Mouse (Mus musculus): ENCODE measurements around the gene Slc5a5. TPM values are rescaled to one million over a fixed set of nuclear protein-coding genes. Genes with fewer than 3 reads are reported as not detected.

Gene Slc5a5
- polyA plus RNA-seq, 1 experiment from 2014 or later = 0.20 TPM

DNA sequence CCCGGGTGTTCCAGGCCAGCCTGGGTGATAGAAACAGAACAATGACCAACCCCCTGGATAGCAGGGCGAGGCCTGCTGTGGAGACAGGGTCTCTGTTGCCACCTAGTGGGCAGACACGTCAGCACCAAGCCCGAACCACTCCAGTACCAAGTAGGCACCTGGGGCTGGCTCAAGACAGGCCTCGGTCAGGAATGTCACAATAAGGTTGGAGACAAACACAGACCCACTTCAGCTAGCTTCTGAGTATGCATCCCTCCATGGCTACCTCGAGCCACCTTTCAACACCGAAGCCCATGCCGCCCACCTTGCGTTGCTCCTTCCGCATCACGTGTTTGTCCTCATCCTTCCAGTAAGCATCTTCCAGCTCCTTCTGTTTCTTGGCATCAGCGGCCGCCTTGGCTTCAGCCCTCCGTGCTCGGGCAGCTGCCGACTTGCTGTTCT, 22.9 kb downstream of the Slc5a5 start:
- H3K4me2 ChIP-seq (replicated peaks; ENCODE audit: low read depth) = peak overlapping the region; percentile 59; the same call in 1 of the 2 replicates
- H3K9ac ChIP-seq (ENCODE audit: low read depth, low read length) = no peak overlapping the region
- no peak overlapping the region for H3K27ac ChIP-seq (ENCODE audit: low read depth, low read length)
- peaks cover 5% of the 10 kb centered on the region for H3K4me1 ChIP-seq (replicated peaks; ENCODE audit: control insufficient read depth, insufficient read depth, low read length)
- H3K27me3 ChIP-seq (replicated peaks; ENCODE audit: control insufficient read depth, insufficient read depth, low read length) = peaks cover 5% of the 10 kb centered on the region
- H3K36me3 ChIP-seq (ENCODE audit: control insufficient read depth, insufficient read depth) = peaks cover 8% of the 10 kb centered on the region; the same call in 1 of the 2 replicates
- H3K9me3 ChIP-seq (ENCODE audit: control insufficient read depth) = no peaks in the 10 kb centered on the region
- ATAC-seq = 0 out of 2 replicates have a peak, but pooled peaks have one; percentile 5
- H3K4me3 ChIP-seq (ENCODE audit: low read depth, low read length) = no peak overlapping the region
- peak; percentile 98 for TF ChIP-seq CTCF (IDR thresholded peaks at IDR 0.05; ENCODE audit: low read depth)
- WGBS = 50% methylated on average over 16 of the region's 16 CpGs

DNA sequence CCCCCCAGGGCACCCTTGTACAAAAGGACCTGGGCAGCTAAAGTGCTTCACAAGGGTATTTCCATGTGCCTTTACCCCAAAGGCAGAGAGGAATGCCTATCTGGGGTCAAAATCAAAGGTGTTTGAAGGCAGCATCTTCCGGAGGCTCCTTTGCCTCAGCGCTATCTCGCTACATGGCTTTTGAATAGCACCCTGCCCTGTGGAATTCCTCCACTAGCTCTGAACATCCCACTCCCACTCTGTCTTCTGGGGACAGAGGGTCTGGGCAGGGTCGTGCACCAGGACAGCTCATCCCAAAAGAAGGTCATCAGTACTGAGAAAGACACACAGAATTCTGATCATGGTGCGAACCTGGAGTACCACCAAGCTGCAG, 23.4 kb downstream of the Slc5a5 start:
- H3K36me3 ChIP-seq (ENCODE audit: control insufficient read depth, insufficient read depth) = peaks cover 8% of the 10 kb centered on the region; the same call in 1 of the 2 replicates
- WGBS = 46% methylated on average over 5 of the region's 5 CpGs
- no peak overlapping the region for H3K9ac ChIP-seq (ENCODE audit: low read depth, low read length)
- H3K4me2 ChIP-seq (replicated peaks; ENCODE audit: low read depth) = peak overlapping the region; percentile 59
- H3K4me3 ChIP-seq (ENCODE audit: low read depth, low read length) = no peak overlapping the region
- no peak overlapping the region for H3K27ac ChIP-seq (ENCODE audit: low read depth, low read length)
- peaks cover 5% of the 10 kb centered on the region for H3K4me1 ChIP-seq (replicated peaks; ENCODE audit: control insufficient read depth, insufficient read depth, low read length)
- no peak for TF ChIP-seq CTCF (IDR thresholded peaks at IDR 0.05; ENCODE audit: low read depth)
- ATAC-seq = no peak
- H3K27me3 ChIP-seq (replicated peaks; ENCODE audit: control insufficient read depth, insufficient read depth, low read length) = peaks cover 9% of the 10 kb centered on the region
- H3K9me3 ChIP-seq (ENCODE audit: control insufficient read depth) = no peaks in the 10 kb centered on the region

DNA sequence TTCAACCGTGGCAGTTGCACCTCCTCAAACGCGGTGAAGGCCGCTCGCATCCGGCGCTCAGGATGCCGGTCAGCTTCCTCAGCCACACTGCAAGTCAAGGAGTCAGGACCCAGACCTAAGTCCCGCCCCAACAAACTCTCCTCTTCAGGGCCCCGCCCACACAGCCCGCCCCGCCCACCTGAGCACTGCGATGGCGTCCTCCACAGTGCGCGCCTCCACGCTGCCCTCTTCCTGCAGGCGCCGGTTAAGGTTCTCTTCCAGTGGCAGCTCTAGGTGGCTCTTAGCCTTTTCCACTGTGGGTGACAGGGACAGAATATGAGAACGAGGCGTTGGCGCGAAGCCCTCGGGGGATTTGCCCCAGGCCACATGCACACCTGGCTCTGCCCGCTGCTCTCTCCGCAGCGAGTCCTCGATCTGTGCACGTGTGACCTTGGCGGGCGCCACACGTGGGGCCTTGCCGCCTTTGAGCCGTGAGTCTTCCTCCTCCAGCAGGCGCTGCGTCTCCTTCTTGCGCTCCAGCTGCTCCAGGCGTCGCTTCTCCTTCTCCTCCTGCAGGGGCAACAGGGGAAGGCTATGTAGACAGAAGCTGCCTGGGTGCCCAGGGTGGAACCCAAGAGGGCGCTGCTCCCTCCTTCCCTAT, 23.9 kb downstream of the Slc5a5 start:
- Histone ChIP-seq H3K4me3 (ENCODE audit: low read depth, low read length) (0 out of 2 replicates have a peak overlapping the region, but pooled peaks have one; percentile 18), H3K9me3 (ENCODE audit: control insufficient read depth) (no peaks in the 10 kb centered on the region), H3K27ac (ENCODE audit: low read depth, low read length) (no peak overlapping the region), H3K36me3 (ENCODE audit: control insufficient read depth, insufficient read depth) (peaks cover 8% of the 10 kb centered on the region; the same call in 1 of the 2 replicates), H3K9ac (ENCODE audit: low read depth, low read length) (no peak overlapping the region), H3K27me3 (replicated peaks; ENCODE audit: control insufficient read depth, insufficient read depth, low read length) (peaks cover 14% of the 10 kb centered on the region), H3K4me2 (replicated peaks; ENCODE audit: low read depth) (peak overlapping the region; percentile 59), H3K4me1 (replicated peaks; ENCODE audit: control insufficient read depth, insufficient read depth, low read length) (peaks cover 5% of the 10 kb centered on the region)
- no peak for ATAC-seq
- 24% methylated on average over 40 of the region's 40 CpGs for WGBS
- TF ChIP-seq CTCF (IDR thresholded peaks at IDR 0.05; ENCODE audit: low read depth) = peak; percentile 43

DNA sequence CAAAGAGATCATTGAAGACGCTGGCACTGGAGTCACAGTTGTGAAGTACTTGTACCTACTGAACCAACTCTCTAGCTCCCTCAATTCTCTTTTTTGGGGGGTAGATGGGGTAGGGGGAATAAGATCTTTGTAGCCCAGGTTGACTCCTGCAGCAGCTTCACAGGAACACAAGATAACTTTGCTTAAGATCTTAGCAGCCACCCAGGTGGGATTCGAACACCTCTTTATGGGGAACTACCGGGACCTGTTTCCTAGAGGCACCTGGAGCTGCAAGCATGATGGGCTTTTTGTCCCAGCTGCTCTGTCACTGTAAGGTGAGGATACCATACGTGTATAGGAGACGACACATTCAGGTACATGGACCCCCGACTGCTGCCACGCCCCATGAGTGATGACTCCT, 26.0 kb downstream of the Slc5a5 start:
- no peak for TF ChIP-seq CTCF (IDR thresholded peaks at IDR 0.05; ENCODE audit: low read depth)
- peaks cover 35% of the 10 kb centered on the region for H3K27me3 ChIP-seq (replicated peaks; ENCODE audit: control insufficient read depth, insufficient read depth, low read length)
- no peak overlapping the region for H3K27ac ChIP-seq (ENCODE audit: low read depth, low read length)
- no peak overlapping the region for H3K9ac ChIP-seq (ENCODE audit: low read depth, low read length)
- H3K4me1 ChIP-seq (replicated peaks; ENCODE audit: control insufficient read depth, insufficient read depth, low read length) = peaks cover 13% of the 10 kb centered on the region
- WGBS = 81% methylated on average over 7 of the region's 7 CpGs
- ATAC-seq = no peak
- H3K9me3 ChIP-seq (ENCODE audit: control insufficient read depth) = no peaks in the 10 kb centered on the region
- H3K36me3 ChIP-seq (ENCODE audit: control insufficient read depth, insufficient read depth) = peaks cover 8% of the 10 kb centered on the region; the same call in 1 of the 2 replicates
- no peak overlapping the region for H3K4me3 ChIP-seq (ENCODE audit: low read depth, low read length)
- no peak overlapping the region; the same call in 1 of the 2 replicates for H3K4me2 ChIP-seq (replicated peaks; ENCODE audit: low read depth)

DNA sequence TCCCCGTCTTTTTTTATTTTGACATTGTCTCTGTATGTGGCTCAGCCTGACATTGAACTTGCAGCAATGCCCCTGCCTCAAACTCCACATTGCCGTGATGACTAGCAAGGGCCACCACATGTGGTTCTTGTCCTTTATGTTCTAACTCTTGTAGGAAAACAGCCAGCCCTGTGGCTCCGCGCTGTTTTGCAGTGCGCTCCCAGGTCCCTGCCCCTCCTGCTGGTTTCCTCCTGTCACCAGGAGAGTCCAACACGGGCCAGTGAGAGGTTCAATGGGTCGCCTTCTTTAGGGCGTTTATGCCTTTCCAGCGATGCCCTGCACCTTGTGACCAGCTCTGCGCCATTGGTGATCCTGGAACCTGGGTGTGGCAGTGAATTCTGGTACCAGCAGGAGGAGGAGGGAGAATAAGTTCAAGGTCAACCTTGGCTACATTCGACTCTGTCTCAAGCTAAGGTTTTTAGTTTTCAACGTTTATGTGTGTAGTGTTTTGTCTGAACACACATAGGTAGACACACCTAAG, 26.5 kb downstream of the Slc5a5 start:
- H3K9ac ChIP-seq (ENCODE audit: low read depth, low read length) = no peak overlapping the region
- H3K27ac ChIP-seq (ENCODE audit: low read depth, low read length) = no peak overlapping the region
- no peaks in the 10 kb centered on the region for H3K9me3 ChIP-seq (ENCODE audit: control insufficient read depth)
- H3K27me3 ChIP-seq (replicated peaks; ENCODE audit: control insufficient read depth, insufficient read depth, low read length) = peaks cover 38% of the 10 kb centered on the region
- H3K4me1 ChIP-seq (replicated peaks; ENCODE audit: control insufficient read depth, insufficient read depth, low read length) = peaks cover 13% of the 10 kb centered on the region
- 4% methylated on average over 12 of the region's 12 CpGs for WGBS
- H3K36me3 ChIP-seq (ENCODE audit: control insufficient read depth, insufficient read depth) = peaks cover 8% of the 10 kb centered on the region; the same call in 1 of the 2 replicates
- H3K4me3 ChIP-seq (ENCODE audit: low read depth, low read length) = peak overlapping the region; percentile 51
- peak; percentile 11; the same call in 1 of the 2 replicates for ATAC-seq
- peak overlapping the region; percentile 67 for H3K4me2 ChIP-seq (replicated peaks; ENCODE audit: low read depth)
- TF ChIP-seq CTCF (IDR thresholded peaks at IDR 0.05; ENCODE audit: low read depth) = no peak; the same call in 1 of the 2 replicates

DNA sequence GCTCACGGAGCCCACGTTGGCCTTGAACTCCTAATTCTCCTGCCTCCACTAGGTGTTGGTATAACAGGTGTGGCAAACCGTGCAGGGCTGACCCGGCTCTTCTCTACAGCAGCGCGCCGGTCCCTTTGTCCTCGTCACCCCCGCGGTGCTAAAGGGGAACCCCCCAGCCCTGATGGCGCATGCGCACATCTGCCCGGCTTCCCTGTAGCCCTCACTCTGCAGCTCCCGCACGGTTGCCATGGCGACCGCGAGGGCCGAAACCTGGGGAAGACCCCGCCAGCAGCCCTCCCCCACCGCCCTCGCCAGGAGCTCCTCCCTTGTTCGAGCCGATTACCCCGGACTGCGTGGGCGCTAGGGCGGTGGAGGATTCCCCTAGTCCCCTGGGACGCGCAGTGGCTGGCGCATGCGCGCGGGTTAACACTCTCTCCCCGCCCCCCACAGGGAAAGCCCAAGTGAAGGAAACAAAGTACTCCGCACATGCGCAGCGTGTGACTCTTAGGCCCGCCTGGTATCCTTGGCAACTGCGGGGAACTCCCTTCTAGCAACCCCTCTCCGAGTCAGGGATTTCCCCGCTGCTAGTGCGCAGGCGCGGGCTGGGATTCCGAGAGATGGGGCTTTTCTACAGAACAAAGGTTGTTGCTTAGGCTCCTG, 27.1 kb downstream of the Slc5a5 start:
- H3K4me3 ChIP-seq (ENCODE audit: low read depth, low read length) = peak overlapping the region; percentile 51
- H3K4me1 ChIP-seq (replicated peaks; ENCODE audit: control insufficient read depth, insufficient read depth, low read length) = peaks cover 13% of the 10 kb centered on the region
- ATAC-seq = peak; percentile 89
- H3K9ac ChIP-seq (ENCODE audit: low read depth, low read length) = peak overlapping the region; percentile 37; the same call in 1 of the 2 replicates
- H3K27me3 ChIP-seq (replicated peaks; ENCODE audit: control insufficient read depth, insufficient read depth, low read length) = peaks cover 38% of the 10 kb centered on the region
- WGBS = 0% methylated on average over 46 of the region's 46 CpGs
- H3K9me3 ChIP-seq (ENCODE audit: control insufficient read depth) = no peaks in the 10 kb centered on the region
- H3K4me2 ChIP-seq (replicated peaks; ENCODE audit: low read depth) = peak overlapping the region; percentile 67
- H3K27ac ChIP-seq (ENCODE audit: low read depth, low read length) = no peak overlapping the region
- no peak for TF ChIP-seq CTCF (IDR thresholded peaks at IDR 0.05; ENCODE audit: low read depth)
- peaks cover 8% of the 10 kb centered on the region; the same call in 1 of the 2 replicates for H3K36me3 ChIP-seq (ENCODE audit: control insufficient read depth, insufficient read depth)

Data from intestine, postnatal 0 days (tissue).